Comparison of ENCODE assay signal across 18 mouse cellular contexts in genomic region chr9:9564551-9564950, GRCm38 (mm10).
A peak's percentile ranks its signal among the peaks of the same experiment; 100 is the strongest.
DNase-seq lines count a peak whose midpoint lies in the region; ATAC-seq lines count a peak whose summit lies in the region.
"Had no signal": no experiment of that assay in that cellular context is flagged by ENCODE, and none has a peak within 500 bp of the region (broad histone marks: within the 10 kb centered on the region; RNA-seq: fewer than 3 reads in every experiment).

No protein-coding gene starts in this region.

- H3K4me3 ChIP-seq in kidney, embryonic 16.5 days (ENCODE audit: low read length) = no peak overlapping the region
- H3K4me3 ChIP-seq: forebrain, embryonic 15.5 days; gastrocnemius, adult 2 months; limb, embryonic 10.5 days; liver, embryonic 13.5 days; midbrain, embryonic 13.5 days had no signal

- peak; percentile 91 for ATAC-seq in kidney, embryonic 16.5 days (ENCODE audit: low FRiP score, low TSS enrichment)
- ATAC-seq: forebrain, embryonic 15.5 days; intestine, postnatal 0 days; midbrain, embryonic 13.5 days had no signal

- H3K9ac ChIP-seq in kidney, embryonic 16.5 days (replicated peaks; ENCODE audit: low read length) = no peak overlapping the region
- H3K9ac ChIP-seq: forebrain, embryonic 15.5 days; hindbrain, embryonic 14.5 days; liver, embryonic 13.5 days; midbrain, embryonic 13.5 days had no signal

- no peak overlapping the region; the same call in 1 of the 2 replicates for H3K27ac ChIP-seq in kidney, embryonic 16.5 days (ENCODE audit: low read length)
- H3K27ac ChIP-seq: forebrain, embryonic 15.5 days; gastrocnemius, adult 2 months; hindbrain, embryonic 14.5 days; limb, embryonic 10.5 days; liver, embryonic 13.5 days; macrophage; midbrain, embryonic 13.5 days had no signal

- peak; percentile 24 to 63 for DNase-seq in cerebellum, postnatal 25 days
- no peak for DNase-seq in cerebellum, adult 9-10 months
- peak; percentile 5 for DNase-seq in right cerebral cortex, postnatal 14 days
- no peak for DNase-seq in right cerebral cortex, adult 2 months (ENCODE audit: low spot score in 2 of 2)
- DNase-seq in yolk sac, embryonic 10.5 days (ENCODE audit: low spot score) = no peak
- DNase-seq in spleen, postnatal 10 days (ENCODE audit: low spot score in 2 of 2) = no peak
- DNase-seq: cerebellum, adult 9-11 months; gastrocnemius, adult 2 months; heart, postnatal 14 days; liver, embryonic 13.5 days; thymus, postnatal 4 days had no signal

- H3K9me3 ChIP-seq in kidney, embryonic 16.5 days (ENCODE audit: low read length) = no peaks in the 10 kb centered on the region
- H3K9me3 ChIP-seq: forebrain, embryonic 15.5 days; limb, embryonic 10.5 days; liver, embryonic 13.5 days; midbrain, embryonic 13.5 days had no signal

- H3K27me3 ChIP-seq in kidney, embryonic 16.5 days (ENCODE audit: insufficient read depth, low read length) = no peaks in the 10 kb centered on the region
- H3K27me3 ChIP-seq: forebrain, embryonic 15.5 days; liver, embryonic 13.5 days; midbrain, embryonic 13.5 days had no signal

- no peaks in the 10 kb centered on the region for H3K4me1 ChIP-seq in kidney, embryonic 16.5 days (ENCODE audit: insufficient read depth, low read length)
- H3K4me1 ChIP-seq: forebrain, embryonic 15.5 days; limb, embryonic 10.5 days; liver, embryonic 13.5 days; midbrain, embryonic 13.5 days had no signal

- H3K4me2 ChIP-seq in kidney, embryonic 16.5 days (replicated peaks; ENCODE audit: low read depth, low read length) = no peak overlapping the region
- H3K4me2 ChIP-seq: forebrain, embryonic 15.5 days; hindbrain, embryonic 14.5 days; liver, embryonic 13.5 days; midbrain, embryonic 13.5 days had no signal

- H3K36me3 ChIP-seq in kidney, embryonic 16.5 days (ENCODE audit: insufficient read depth, low read length) = no peaks in the 10 kb centered on the region
- H3K36me3 ChIP-seq: forebrain, embryonic 15.5 days; limb, embryonic 10.5 days; liver, embryonic 13.5 days; midbrain, embryonic 13.5 days had no signal

Comparison
In these comparisons a context has a peak if more than half of its experiments do, and no peak if none do; other contexts are left out.
1. DNase-seq: peak in cerebellum, postnatal 25 days (2 of 2) and right cerebral cortex, postnatal 14 days (single experiment); none in cerebellum, adult 9-10 months (single experiment), right cerebral cortex, adult 2 months (0 of 2), yolk sac, embryonic 10.5 days (single experiment) and spleen, postnatal 10 days (0 of 2).